Mouse (Mus musculus): Measurements from ENCODE around the gene Rin2. TPM values are rescaled to one million over a fixed set of nuclear protein-coding genes. Genes with fewer than 3 reads are reported as not detected.
"Not testable (repeated sequence)": the region's sequence is repeated elsewhere in the genome, so short reads cannot be mapped to it uniquely, and the experiment has no call there.

The Rin2 gene
- polyA plus RNA-seq, 1 experiment: 12.3 TPM

DNA sequence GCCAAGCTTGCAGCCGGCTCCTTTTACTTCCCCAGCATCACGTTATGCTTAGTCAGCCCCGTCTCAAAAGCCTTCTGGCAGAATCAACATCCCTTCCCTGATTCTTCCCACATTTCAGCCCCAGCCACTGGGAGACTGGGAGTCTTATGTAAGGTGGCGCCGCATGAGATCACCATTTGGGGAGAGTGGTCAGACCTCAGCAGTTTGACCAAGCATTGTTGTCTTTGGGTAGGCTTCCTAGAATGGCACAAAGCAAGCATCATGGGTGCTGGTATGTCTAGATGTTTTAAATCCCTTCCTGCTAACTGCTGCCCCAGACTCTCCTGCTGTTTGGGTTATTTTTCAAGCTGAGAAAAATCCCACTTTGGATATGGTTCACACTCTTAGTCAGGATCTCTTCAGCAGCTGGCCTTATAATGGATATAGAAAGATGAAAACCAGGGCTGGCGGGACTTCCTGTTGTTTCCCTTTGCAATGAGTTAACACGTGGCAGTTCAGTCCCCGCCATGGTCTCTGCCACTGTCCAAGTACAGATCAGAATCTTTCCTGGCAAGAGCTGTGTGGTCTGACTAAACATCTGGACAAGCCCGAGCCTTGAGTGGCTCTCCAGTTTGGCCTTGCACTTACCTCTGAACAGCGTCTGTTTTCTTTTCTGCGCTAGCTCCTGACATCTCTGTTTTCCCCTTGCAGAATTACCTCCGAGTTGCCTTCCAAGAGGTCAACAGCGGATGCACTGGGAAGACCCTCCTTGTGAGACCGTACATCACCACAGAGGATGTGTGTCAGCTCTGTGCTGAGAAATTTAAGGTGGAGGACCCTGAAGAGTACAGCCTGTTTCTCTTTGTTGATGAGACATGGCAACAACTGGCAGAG lies 210.1 kb downstream of the Rin2 start:
- 77% methylated on average over 14 of the region's 14 CpGs for WGBS
- Histone ChIP-seq H3K27ac (ENCODE audit: insufficient read depth, low read length) (no peak overlapping the region; the same call in 1 of the 2 replicates), H3K27me3 (ENCODE audit: control insufficient read depth, insufficient read depth, low read length) (no peaks in the 10 kb centered on the region)

DNA sequence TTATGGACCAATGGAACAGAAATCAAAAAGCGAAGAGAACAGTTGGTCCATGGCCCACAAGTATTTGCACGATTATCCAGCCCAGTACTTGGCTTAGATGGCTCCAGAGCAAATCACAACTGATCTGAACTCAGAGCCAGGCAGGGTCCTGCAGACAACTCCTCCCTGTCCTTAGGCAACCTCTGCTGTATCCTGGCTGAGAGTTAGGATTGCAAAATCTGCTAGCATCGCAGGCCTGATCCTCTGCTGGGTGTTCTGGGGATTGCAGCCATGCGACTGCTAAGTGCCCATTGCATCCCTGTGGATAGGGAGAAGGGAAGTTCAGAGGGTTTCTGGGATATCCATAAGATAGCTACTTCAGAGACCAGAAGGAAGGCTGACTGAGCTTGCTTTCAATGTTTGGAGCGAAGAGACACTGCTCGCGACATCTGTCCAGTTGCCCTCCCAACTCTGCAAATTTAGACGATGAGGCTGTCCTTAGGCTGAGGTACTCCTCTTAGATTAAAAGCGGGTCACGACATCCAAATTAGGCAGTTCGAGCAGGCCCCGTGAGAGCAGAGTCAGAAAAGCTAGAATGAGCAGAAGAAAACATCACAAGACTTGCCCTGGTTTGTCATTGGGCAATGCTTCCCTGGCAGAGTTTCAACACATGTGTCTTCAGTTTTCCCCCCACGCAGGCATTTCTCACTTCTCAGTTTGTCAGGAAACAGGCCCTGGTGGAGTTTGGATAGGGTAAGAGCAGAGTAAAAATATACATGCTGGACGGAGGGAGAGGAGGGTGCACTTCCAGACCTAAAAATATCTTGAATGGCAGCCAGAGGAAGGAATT lies 213.1 kb downstream of the Rin2 start:
- 49% methylated on average over 14 of the region's 14 CpGs for WGBS
- H3K4me1 ChIP-seq (ENCODE audit: control insufficient read depth, insufficient read depth, low read length): no peaks in the 10 kb centered on the region
- H3K27me3 ChIP-seq (ENCODE audit: control insufficient read depth, insufficient read depth, low read length): no peaks in the 10 kb centered on the region
- no peak for DNase-seq
- TF ChIP-seq CTCF (IDR thresholded peaks at IDR 0.05; ENCODE audit: borderline replicate concordance, insufficient read depth, low read depth, low read length) (0 out of 2 replicates have a peak, but pooled peaks have one; percentile 3), POLR2A (IDR thresholded peaks at IDR 0.05; ENCODE audit: borderline replicate concordance, insufficient read depth, low read length) (no peak)
- H3K27ac ChIP-seq (ENCODE audit: insufficient read depth, low read length): no peak overlapping the region
- H3K4me3 ChIP-seq (replicated peaks; ENCODE audit: insufficient read depth, low read depth, low read length): no peak overlapping the region

More for the DNA sequence above, 210.1 kb downstream of the Rin2 start:
- H3K4me1 ChIP-seq (ENCODE audit: control insufficient read depth, insufficient read depth, low read length): no peaks in the 10 kb centered on the region; the same call in 1 of the 2 replicates
- H3K4me3 ChIP-seq (replicated peaks; ENCODE audit: insufficient read depth, low read depth, low read length): no peak overlapping the region
- DNase-seq: no peak
- TF ChIP-seq POLR2A (IDR thresholded peaks at IDR 0.05; ENCODE audit: borderline replicate concordance, insufficient read depth, low read length): no peak
- TF ChIP-seq CTCF (IDR thresholded peaks at IDR 0.05; ENCODE audit: borderline replicate concordance, insufficient read depth, low read depth, low read length): no peak

DNA sequence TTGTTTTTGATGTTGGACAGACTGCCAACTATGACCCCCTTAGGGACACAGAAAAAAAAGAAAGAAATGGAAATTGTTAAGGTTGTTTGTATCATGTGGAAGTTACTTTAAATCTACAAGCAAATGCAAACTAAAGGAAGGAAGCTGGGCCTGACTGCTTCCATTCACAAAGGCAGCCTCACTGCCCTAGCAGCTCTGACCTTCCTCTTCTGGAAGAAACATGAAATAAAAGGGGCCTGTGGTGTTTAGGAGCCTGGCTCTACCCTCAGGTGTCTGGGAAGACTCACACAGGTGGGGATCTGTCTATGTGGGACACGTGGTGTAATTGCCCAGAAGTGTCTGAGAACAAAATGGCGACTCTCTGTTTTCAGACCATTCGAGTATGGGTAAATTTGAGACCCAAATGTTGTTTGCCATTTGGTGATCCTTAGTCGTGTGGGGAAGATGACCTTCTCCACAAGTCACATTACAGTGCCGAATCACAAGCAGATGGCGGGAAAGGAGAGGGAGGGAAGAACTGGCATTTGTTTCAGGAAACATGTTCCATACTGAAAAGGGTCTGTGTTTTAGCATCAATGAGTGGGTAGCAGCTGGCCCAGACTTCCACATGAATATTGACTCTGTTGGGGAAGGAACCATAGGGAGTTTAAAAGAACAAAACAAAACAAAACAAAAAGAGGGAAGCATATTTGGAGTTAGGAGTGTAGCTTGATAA lies 213.9 kb downstream of the Rin2 start:
- Histone ChIP-seq H3K4me3 (replicated peaks; ENCODE audit: insufficient read depth, low read depth, low read length) (no peak overlapping the region), H3K27ac (ENCODE audit: insufficient read depth, low read length) (no peak overlapping the region), H3K27me3 (ENCODE audit: control insufficient read depth, insufficient read depth, low read length) (no peaks in the 10 kb centered on the region), H3K4me1 (ENCODE audit: control insufficient read depth, insufficient read depth, low read length) (no peaks in the 10 kb centered on the region)
- TF ChIP-seq CTCF (IDR thresholded peaks at IDR 0.05; ENCODE audit: borderline replicate concordance, insufficient read depth, low read depth, low read length) (no peak), POLR2A (IDR thresholded peaks at IDR 0.05; ENCODE audit: borderline replicate concordance, insufficient read depth, low read length) (no peak)
- no peak for DNase-seq
- WGBS: 50% methylated on average over 6 of the region's 6 CpGs

DNA sequence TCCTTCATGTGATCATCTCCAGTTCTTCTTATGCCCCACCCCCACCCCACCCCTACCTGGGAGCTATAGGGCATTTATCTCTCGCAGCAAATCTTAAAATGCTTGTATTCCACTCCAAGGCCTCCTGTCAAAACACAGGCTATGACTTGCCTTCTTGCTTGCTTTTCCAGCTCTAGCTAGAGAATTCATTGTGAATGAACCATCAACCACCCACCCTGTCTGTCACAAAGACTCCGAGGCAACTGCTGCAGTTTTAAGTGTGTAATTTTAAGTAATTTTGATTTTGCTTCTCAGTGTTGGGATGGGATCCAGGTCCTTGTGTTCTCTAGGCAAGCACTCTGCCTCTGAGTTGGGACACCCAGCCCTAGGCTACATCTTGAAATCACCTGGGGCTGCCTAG lies 215.6 kb downstream of the Rin2 start:
- TF ChIP-seq POLR2A (IDR thresholded peaks at IDR 0.05; ENCODE audit: borderline replicate concordance, insufficient read depth, low read length) (no peak), CTCF (IDR thresholded peaks at IDR 0.05; ENCODE audit: borderline replicate concordance, insufficient read depth, low read depth, low read length) (no peak)
- Histone ChIP-seq H3K4me3 (replicated peaks; ENCODE audit: insufficient read depth, low read depth, low read length) (no peak overlapping the region), H3K27me3 (ENCODE audit: control insufficient read depth, insufficient read depth, low read length) (no peaks in the 10 kb centered on the region), H3K27ac (ENCODE audit: insufficient read depth, low read length) (no peak overlapping the region), H3K4me1 (ENCODE audit: control insufficient read depth, insufficient read depth, low read length) (no peaks in the 10 kb centered on the region)
- no peak for DNase-seq
- 83% methylated on average over 2 of the region's 2 CpGs for WGBS

DNA sequence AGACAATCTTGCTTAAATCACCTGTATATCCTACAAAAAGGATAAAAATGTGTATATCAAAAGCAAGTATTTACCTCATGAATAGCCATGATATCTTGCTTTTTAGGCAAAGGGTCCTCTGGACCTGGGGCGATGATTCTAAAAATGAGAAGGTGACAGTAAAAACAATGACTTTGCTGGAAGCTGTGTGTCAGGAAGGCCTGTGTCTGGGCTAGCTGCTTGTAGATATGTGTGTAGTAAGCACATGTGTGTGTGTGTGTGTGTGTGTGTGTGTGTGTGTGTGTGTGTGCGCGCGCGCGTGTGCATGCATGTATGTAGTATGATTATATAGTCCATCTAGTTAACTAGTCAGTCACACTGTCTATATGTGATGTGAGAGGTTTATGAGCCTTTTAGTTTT lies 218.7 kb downstream of the Rin2 start:
- DNase-seq: no peak
- over 99% methylated on average over 6 of the region's 6 CpGs for WGBS
- TF ChIP-seq POLR2A (IDR thresholded peaks at IDR 0.05; ENCODE audit: borderline replicate concordance, insufficient read depth, low read length): no peak
- TF ChIP-seq CTCF (IDR thresholded peaks at IDR 0.05; ENCODE audit: borderline replicate concordance, insufficient read depth, low read depth, low read length): no peak
- no peak overlapping the region for H3K27ac ChIP-seq (ENCODE audit: insufficient read depth, low read length)
- peaks cover 3% of the 10 kb centered on the region; the same call in 1 of the 2 replicates for H3K4me1 ChIP-seq (ENCODE audit: control insufficient read depth, insufficient read depth, low read length)
- no peak overlapping the region for H3K4me3 ChIP-seq (replicated peaks; ENCODE audit: insufficient read depth, low read depth, low read length)
- no peaks in the 10 kb centered on the region for H3K27me3 ChIP-seq (ENCODE audit: control insufficient read depth, insufficient read depth, low read length)

DNA sequence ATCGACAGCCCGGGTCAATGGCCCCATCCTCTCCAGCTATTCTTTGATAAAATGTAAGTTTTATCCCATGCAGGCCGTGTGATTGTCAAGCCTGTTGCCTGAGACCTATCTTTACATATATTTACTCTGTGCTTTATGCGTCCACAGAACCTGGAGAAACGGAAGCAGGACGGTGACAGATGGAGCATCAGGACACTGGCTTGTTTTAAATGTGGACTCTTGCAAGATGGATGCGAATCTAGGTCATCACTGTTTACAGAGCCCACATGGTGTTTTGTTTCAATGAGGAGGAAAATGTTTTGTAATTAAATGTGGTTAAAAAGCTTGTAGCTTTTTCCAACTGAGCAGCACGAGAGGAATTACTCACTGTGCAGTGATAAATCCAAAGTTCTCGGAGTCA lies 223.1 kb downstream of the Rin2 start:
- Histone ChIP-seq H3K27ac (ENCODE audit: insufficient read depth, low read length) (peak overlapping the region; percentile 86; the same call in 1 of the 2 replicates), H3K4me3 (replicated peaks; ENCODE audit: insufficient read depth, low read depth, low read length) (no peak overlapping the region), H3K4me1 (ENCODE audit: control insufficient read depth, insufficient read depth, low read length) (peaks cover 4% of the 10 kb centered on the region; the same call in 1 of the 2 replicates), H3K27me3 (ENCODE audit: control insufficient read depth, insufficient read depth, low read length) (no peaks in the 10 kb centered on the region)
- peak; percentile 68 to 86 for DNase-seq
- TF ChIP-seq POLR2A (IDR thresholded peaks at IDR 0.05; ENCODE audit: borderline replicate concordance, insufficient read depth, low read length) (peak; percentile 10; the same call in 1 of the 2 replicates), CTCF (IDR thresholded peaks at IDR 0.05; ENCODE audit: borderline replicate concordance, insufficient read depth, low read depth, low read length) (no peak)
- 24% methylated on average over 9 of the region's 9 CpGs for WGBS

DNA sequence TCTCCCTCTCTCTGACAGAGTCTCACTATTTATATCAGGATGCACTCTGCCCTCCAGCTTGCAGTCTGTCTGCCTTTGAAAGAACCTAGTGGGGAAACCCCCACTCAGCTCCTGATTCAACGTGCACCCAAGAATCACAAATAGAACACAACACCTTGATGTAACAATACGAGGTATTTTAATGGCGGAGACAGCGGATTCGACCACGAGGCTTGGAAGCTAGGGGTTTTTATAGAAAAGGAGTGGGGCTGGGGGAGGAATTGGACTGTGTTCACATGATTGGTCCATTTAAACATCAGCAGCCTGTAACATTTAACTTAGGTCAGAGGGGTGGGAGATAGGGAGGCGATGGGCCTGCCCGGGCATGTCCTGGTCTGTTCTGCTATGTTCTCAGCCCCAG lies 225.3 kb downstream of the Rin2 start:
- 87% methylated on average over 8 of the region's 8 CpGs for WGBS
- H3K27me3 ChIP-seq (ENCODE audit: control insufficient read depth, insufficient read depth, low read length): not testable (repeated sequence)

More for the DNA sequence above, 225.3 kb downstream of the Rin2 start:
- DNase-seq; H3K4me3 ChIP-seq (replicated peaks; ENCODE audit: insufficient read depth, low read depth, low read length); H3K4me1 ChIP-seq (ENCODE audit: control insufficient read depth, insufficient read depth, low read length); H3K27ac ChIP-seq (ENCODE audit: insufficient read depth, low read length): not testable (repeated sequence)
